Mouse (Mus musculus): Measurements from ENCODE around the gene Plscr4. TPM values are rescaled to one million over a fixed set of nuclear protein-coding genes. Genes with fewer than 3 reads are reported as not detected.

The Plscr4 gene
- polyA plus RNA-seq, 1 experiment from 2014 or later, result 1.1 TPM

- no peaks in the 10 kb centered on the region for H3K9me3 ChIP-seq
- no peaks in the 10 kb centered on the region for H3K36me3 ChIP-seq (replicated peaks)
- H3K27ac ChIP-seq, result no peak overlapping the region
- WGBS, result 100% methylated on average over 1 of the region's 1 CpGs
- no peak overlapping the region for H3K4me3 ChIP-seq
- no peaks in the 10 kb centered on the region for H3K27me3 ChIP-seq (ENCODE audit: poor library complexity, severe bottlenecking)
- peaks cover 9% of the 10 kb centered on the region for H3K4me1 ChIP-seq
- DNase-seq (ENCODE audit: extremely low spot score, low spot score), result no peak
Measured at GRCm38 (mm10) chr9:92474244-92474643, 17.1 kb downstream of the Plscr4 start.

- Histone ChIP-seq H3K9me3 (no peaks in the 10 kb centered on the region), H3K4me1 (no peaks in the 10 kb centered on the region), H3K4me3 (no peak overlapping the region), H3K36me3 (replicated peaks) (no peaks in the 10 kb centered on the region), H3K27ac (no peak overlapping the region), H3K27me3 (ENCODE audit: poor library complexity, severe bottlenecking) (no peaks in the 10 kb centered on the region)
- no peak for DNase-seq (ENCODE audit: extremely low spot score, low spot score)
- 85% methylated on average over 2 of the region's 2 CpGs for WGBS
Measured at GRCm38 (mm10) chr9:92481663-92482062, 24.5 kb downstream of the Plscr4 start.

GRCm38 (mm10) chr9:92482551-92482950 lies 25.4 kb downstream of the Plscr4 start:
- no peaks in the 10 kb centered on the region for H3K27me3 ChIP-seq (ENCODE audit: poor library complexity, severe bottlenecking)
- DNase-seq (ENCODE audit: extremely low spot score, low spot score), result no peak
- WGBS, result 90% methylated on average over 4 of the region's 4 CpGs

GRCm38 (mm10) chr9:92484710-92485267 lies 27.6 kb downstream of the Plscr4 start:
- Histone ChIP-seq H3K9me3 (no peaks in the 10 kb centered on the region), H3K4me1 (0 out of 2 replicates have a peak, but pooled peaks cover 4% of the 10 kb centered on the region), H3K4me3 (no peak overlapping the region), H3K36me3 (replicated peaks) (no peaks in the 10 kb centered on the region), H3K27me3 (ENCODE audit: poor library complexity, severe bottlenecking) (no peaks in the 10 kb centered on the region), H3K27ac (no peak overlapping the region)
- WGBS, result 89% methylated on average over 7 of the region's 7 CpGs
- DNase-seq (ENCODE audit: extremely low spot score, low spot score), result no peak

More at GRCm38 (mm10) chr9:92482551-92482950, 25.4 kb downstream of the Plscr4 start:
- Histone ChIP-seq H3K4me1 (no peaks in the 10 kb centered on the region), H3K9me3 (no peaks in the 10 kb centered on the region), H3K36me3 (replicated peaks) (no peaks in the 10 kb centered on the region), H3K27ac (no peak overlapping the region), H3K4me3 (no peak overlapping the region)

GRCm38 (mm10) chr9:92489857-92490256 lies 32.7 kb downstream of the Plscr4 start:
- no peak overlapping the region for H3K27ac ChIP-seq
- DNase-seq (ENCODE audit: extremely low spot score, low spot score), result no peak
- no peak overlapping the region for H3K4me3 ChIP-seq
- no peaks in the 10 kb centered on the region for H3K27me3 ChIP-seq (ENCODE audit: poor library complexity, severe bottlenecking)
- WGBS, result 90% methylated on average over 7 of the region's 7 CpGs
- H3K9me3 ChIP-seq, result no peaks in the 10 kb centered on the region
- 0 out of 2 replicates have a peak, but pooled peaks cover 4% of the 10 kb centered on the region for H3K4me1 ChIP-seq
- no peaks in the 10 kb centered on the region for H3K36me3 ChIP-seq (replicated peaks)

- no peaks in the 10 kb centered on the region for H3K36me3 ChIP-seq (replicated peaks)
- H3K4me3 ChIP-seq, result no peak overlapping the region
- no peak overlapping the region for H3K27ac ChIP-seq
- 97% methylated on average over 3 of the region's 3 CpGs for WGBS
- no peaks in the 10 kb centered on the region for H3K27me3 ChIP-seq (ENCODE audit: poor library complexity, severe bottlenecking)
- 0 out of 2 replicates have a peak, but pooled peaks cover 4% of the 10 kb centered on the region for H3K4me1 ChIP-seq
- no peaks in the 10 kb centered on the region for H3K9me3 ChIP-seq
- DNase-seq (ENCODE audit: extremely low spot score, low spot score), result no peak
Measured at GRCm38 (mm10) chr9:92490319-92490718, 33.1 kb downstream of the Plscr4 start.

GRCm38 (mm10) chr9:92491274-92491673 lies 34.1 kb downstream of the Plscr4 start:
- no peaks in the 10 kb centered on the region for H3K9me3 ChIP-seq
- DNase-seq (ENCODE audit: extremely low spot score, low spot score), result no peak
- 0 out of 2 replicates have a peak, but pooled peaks cover 4% of the 10 kb centered on the region for H3K4me1 ChIP-seq
- 87% methylated on average over 2 of the region's 2 CpGs for WGBS
- H3K27me3 ChIP-seq (ENCODE audit: poor library complexity, severe bottlenecking), result no peaks in the 10 kb centered on the region
- H3K4me3 ChIP-seq, result no peak overlapping the region
- H3K36me3 ChIP-seq (replicated peaks), result no peaks in the 10 kb centered on the region
- no peak overlapping the region for H3K27ac ChIP-seq

GRCm38 (mm10) chr9:92499710-92500410 lies 42.7 kb downstream of the Plscr4 start:
- Histone ChIP-seq H3K4me1 (no peaks in the 10 kb centered on the region), H3K36me3 (replicated peaks) (no peaks in the 10 kb centered on the region), H3K27ac (no peak overlapping the region), H3K27me3 (ENCODE audit: poor library complexity, severe bottlenecking) (no peaks in the 10 kb centered on the region), H3K4me3 (no peak overlapping the region), H3K9me3 (no peaks in the 10 kb centered on the region)
- peak; percentile 73 for DNase-seq (ENCODE audit: extremely low spot score, low spot score)
- WGBS, result 52% methylated on average over 12 of the region's 12 CpGs

- Histone ChIP-seq H3K9me3 (no peaks in the 10 kb centered on the region), H3K27me3 (ENCODE audit: poor library complexity, severe bottlenecking) (no peaks in the 10 kb centered on the region), H3K27ac (no peak overlapping the region), H3K4me1 (no peaks in the 10 kb centered on the region), H3K36me3 (replicated peaks) (no peaks in the 10 kb centered on the region), H3K4me3 (no peak overlapping the region)
- WGBS, result 76% methylated on average over 3 of the region's 3 CpGs
- no peak for DNase-seq (ENCODE audit: extremely low spot score, low spot score)
Measured at GRCm38 (mm10) chr9:92504256-92504655, 47.1 kb downstream of the Plscr4 start.

GRCm38 (mm10) chr9:92504889-92505288 lies 47.7 kb downstream of the Plscr4 start:
- Histone ChIP-seq H3K4me3 (no peak overlapping the region), H3K36me3 (replicated peaks) (no peaks in the 10 kb centered on the region), H3K27me3 (ENCODE audit: poor library complexity, severe bottlenecking) (no peaks in the 10 kb centered on the region), H3K27ac (no peak overlapping the region), H3K9me3 (no peaks in the 10 kb centered on the region), H3K4me1 (no peaks in the 10 kb centered on the region)
- WGBS, result 89% methylated on average over 1 of the region's 1 CpGs
- no peak for DNase-seq (ENCODE audit: extremely low spot score, low spot score)

- DNase-seq (ENCODE audit: extremely low spot score, low spot score), result no peak
- Histone ChIP-seq H3K9me3 (no peaks in the 10 kb centered on the region; the same call in 1 of the 2 replicates), H3K27ac (no peak overlapping the region), H3K4me1 (no peaks in the 10 kb centered on the region), H3K36me3 (replicated peaks) (no peaks in the 10 kb centered on the region), H3K27me3 (ENCODE audit: poor library complexity, severe bottlenecking) (no peaks in the 10 kb centered on the region), H3K4me3 (no peak overlapping the region)
Measured at GRCm38 (mm10) chr9:92511696-92512095, 54.5 kb downstream of the Plscr4 start.

GRCm38 (mm10) chr9:92517036-92517435 lies 59.9 kb downstream of the Plscr4 start:
- 94% methylated on average over 12 of the region's 12 CpGs for WGBS
- DNase-seq (ENCODE audit: extremely low spot score, low spot score), result no peak

GRCm38 (mm10) chr9:92520751-92521150 lies 63.6 kb downstream of the Plscr4 start:
- Histone ChIP-seq H3K4me1 (no peaks in the 10 kb centered on the region), H3K27me3 (ENCODE audit: poor library complexity, severe bottlenecking) (no peaks in the 10 kb centered on the region), H3K4me3 (no peak overlapping the region), H3K9me3 (peaks cover 22% of the 10 kb centered on the region), H3K27ac (no peak overlapping the region), H3K36me3 (replicated peaks) (0 out of 2 replicates have a peak, but pooled peaks cover 3% of the 10 kb centered on the region)
- WGBS, result 91% methylated on average over 10 of the region's 10 CpGs
- DNase-seq (ENCODE audit: extremely low spot score, low spot score), result no peak

More at GRCm38 (mm10) chr9:92517036-92517435, 59.9 kb downstream of the Plscr4 start:
- Histone ChIP-seq H3K9me3 (peaks cover 22% of the 10 kb centered on the region), H3K27ac (no peak overlapping the region), H3K36me3 (replicated peaks) (0 out of 2 replicates have a peak, but pooled peaks cover 3% of the 10 kb centered on the region), H3K27me3 (ENCODE audit: poor library complexity, severe bottlenecking) (no peaks in the 10 kb centered on the region), H3K4me3 (no peak overlapping the region), H3K4me1 (no peaks in the 10 kb centered on the region)
